Mouse (Mus musculus): ENCODE data around the gene Dgkz. TPM values are rescaled to one million over a fixed set of nuclear protein-coding genes. Genes with fewer than 3 reads are reported as not detected.

Dgkz gene
- polyA plus RNA-seq, 1 experiment from 2014 or later: 81.0 TPM

DNA sequence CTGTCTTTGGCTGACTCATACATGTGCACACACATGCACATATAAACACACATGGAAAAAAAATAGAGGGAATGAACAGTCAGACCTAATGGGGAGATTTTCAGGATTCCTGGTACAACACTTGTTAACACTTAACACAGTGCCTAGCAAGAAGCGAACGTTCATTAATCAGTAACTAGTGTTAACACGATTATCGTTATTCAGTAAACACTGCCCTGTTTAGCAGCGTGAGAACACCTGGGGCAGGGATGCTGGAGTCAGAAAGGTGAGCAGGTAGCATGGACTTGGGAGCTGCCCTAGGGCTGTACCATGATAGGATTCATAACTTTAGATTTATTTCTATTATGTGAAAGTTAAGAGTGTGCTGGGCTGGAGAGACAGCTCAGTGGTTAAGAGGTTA is 20.3 kb upstream of the Dgkz start:
- DNase-seq (ENCODE audit: low spot score): no peak

- no peak for DNase-seq (ENCODE audit: low spot score)
These were observed 17.7 kb upstream of the Dgkz start for GRCm38 (mm10) chr2:91993409-91993808.

DNA sequence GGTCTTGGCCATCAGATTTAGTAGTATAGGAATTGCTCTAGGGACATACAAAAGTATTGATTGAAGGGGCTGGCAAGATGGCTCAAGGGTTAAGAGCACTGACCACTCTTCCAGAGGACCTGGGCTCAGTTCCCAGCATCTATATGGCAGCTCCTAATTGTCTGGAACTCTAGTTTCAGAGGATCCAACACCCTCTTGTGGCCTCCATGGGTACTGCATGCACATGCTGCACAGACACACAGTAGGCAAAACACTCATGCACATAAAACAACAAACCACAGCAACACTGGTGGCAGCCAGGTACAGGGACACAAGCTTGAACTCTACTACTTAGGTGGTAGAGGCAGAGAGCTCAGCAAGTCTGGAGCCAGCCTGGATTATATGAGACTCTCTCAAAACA is 14.1 kb upstream of the Dgkz start:
- DNase-seq (ENCODE audit: low spot score): no peak

- peak; percentile 82 for DNase-seq (ENCODE audit: low spot score)
These were observed 11.9 kb upstream of the Dgkz start for GRCm38 (mm10) chr2:91987542-91987941.

- peak; percentile 46 for DNase-seq (ENCODE audit: low spot score)
These were observed 10.4 kb upstream of the Dgkz start for GRCm38 (mm10) chr2:91986071-91986470.

GRCm38 (mm10) chr2:91984906-91985525 is 9.4 kb upstream of the Dgkz start:
- peak; percentile 54 for DNase-seq (ENCODE audit: low spot score)

GRCm38 (mm10) chr2:91984439-91984838 is 8.8 kb upstream of the Dgkz start:
- peak; percentile 85 for DNase-seq (ENCODE audit: low spot score)

- DNase-seq (ENCODE audit: low spot score): no peak
These were observed 5.2 kb upstream of the Dgkz start for GRCm38 (mm10) chr2:91980830-91981229.

- DNase-seq (ENCODE audit: low spot score): no peak
These were observed 4.6 kb upstream of the Dgkz start for GRCm38 (mm10) chr2:91980245-91980644.

- no peak for DNase-seq (ENCODE audit: low spot score)
These were observed 2.9 kb upstream of the Dgkz start for GRCm38 (mm10) chr2:91978547-91978946.

DNA sequence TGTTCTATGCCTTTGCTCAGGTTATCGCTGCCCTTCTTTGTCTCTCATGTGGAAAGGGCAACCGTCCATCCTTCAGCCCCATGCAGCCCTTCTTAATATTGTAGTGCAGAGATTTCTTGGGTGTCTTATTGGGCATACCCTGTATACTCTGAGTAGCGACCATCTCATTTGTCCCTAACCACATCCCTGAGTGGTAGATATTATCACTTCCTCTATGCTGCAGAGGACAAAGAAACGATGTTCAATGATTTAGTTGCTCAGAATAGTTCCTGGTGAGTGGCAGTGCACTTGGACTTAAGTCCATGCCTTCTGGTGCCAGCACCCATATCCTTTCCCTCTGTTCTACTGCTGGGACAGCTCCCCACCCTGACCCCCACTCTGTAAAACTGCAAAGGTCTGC is 2.3 kb upstream of the Dgkz start:
- no peak for DNase-seq (ENCODE audit: low spot score)

DNA sequence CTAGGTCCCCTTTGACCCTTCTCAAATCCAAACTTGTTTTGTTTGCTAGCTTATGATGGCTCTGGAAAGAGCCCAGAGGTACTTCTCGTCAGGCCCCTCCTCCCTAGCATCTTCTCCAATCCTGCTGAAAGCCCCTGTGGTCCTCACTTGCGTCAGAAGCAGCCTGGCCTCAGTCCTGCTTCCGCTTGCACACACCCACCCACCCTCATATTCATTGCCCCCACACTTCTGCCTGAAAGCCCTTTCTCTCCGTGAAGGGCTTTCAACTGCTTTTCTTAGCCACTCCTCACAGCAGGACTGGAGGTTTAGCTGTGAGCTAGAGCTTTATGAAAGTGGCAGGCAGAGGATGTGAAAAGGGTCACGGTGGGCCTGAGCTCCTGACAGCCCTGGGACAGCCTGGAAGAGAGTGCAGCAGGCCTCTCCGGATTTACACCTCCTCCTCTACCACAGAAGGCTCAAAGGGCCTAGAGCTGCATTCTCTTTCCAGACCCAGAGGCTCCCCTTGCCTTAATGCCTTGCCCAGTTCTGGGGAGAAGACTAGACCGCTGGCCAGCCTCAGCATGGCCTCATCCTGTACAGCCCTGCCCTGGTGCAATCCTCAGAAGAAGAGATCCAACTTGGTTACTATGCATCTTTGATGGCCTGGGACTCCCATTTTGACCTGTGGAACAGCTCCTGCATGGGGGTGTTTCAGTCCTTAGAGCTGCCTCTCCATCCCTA is 2.1 kb downstream of the Dgkz start:
- no peak for DNase-seq (ENCODE audit: low spot score)

DNA sequence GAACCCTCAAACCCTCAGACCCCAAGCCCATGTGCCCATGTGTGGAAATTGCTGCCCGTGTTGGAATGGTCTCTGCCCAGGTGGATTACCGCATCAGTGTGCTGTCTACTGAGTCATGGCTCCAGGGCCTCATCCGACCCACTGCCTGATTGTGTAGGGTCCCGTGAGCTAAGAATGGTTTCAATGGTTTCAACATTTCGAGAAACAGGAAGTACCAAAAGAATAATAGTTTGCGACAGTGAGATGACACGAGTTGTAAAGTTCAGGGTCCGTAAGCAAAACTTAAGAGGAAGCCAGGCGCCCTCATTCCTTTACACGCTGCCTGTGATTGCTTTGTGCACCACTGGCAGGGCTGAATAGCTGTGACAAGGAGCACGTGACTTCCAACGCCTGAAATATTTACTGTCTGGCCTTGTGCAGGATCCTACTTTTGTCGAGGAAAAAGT is 3.5 kb downstream of the Dgkz start:
- peak; percentile 32 for DNase-seq (ENCODE audit: low spot score)

- DNase-seq (ENCODE audit: low spot score): no peak
These were observed 4.2 kb downstream of the Dgkz start for GRCm38 (mm10) chr2:91971231-91972097.

DNA sequence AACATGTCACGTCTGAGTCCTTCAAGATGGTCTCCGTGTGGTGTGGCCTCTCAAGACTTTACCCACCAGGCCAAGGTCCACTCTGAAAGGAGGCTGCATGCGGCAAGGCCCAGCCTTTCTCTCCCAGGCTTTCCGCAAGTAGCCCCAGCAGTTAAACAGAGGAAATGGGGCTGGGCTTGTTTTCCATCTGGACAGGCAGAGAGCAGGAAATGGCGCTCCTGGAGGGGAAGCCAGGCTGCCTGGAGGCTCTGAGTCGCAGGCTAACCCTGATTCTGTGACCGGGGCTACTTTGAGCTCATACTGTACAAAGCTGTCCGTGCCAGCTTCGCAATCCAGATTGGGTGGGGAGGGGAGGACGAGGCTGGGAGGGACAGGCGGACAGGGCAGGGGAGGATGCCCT is 7.7 kb downstream of the Dgkz start:
- DNase-seq (ENCODE audit: low spot score): no peak

- DNase-seq (ENCODE audit: low spot score): no peak
These were observed 9.3 kb downstream of the Dgkz start for GRCm38 (mm10) chr2:91966367-91966766.

DNA sequence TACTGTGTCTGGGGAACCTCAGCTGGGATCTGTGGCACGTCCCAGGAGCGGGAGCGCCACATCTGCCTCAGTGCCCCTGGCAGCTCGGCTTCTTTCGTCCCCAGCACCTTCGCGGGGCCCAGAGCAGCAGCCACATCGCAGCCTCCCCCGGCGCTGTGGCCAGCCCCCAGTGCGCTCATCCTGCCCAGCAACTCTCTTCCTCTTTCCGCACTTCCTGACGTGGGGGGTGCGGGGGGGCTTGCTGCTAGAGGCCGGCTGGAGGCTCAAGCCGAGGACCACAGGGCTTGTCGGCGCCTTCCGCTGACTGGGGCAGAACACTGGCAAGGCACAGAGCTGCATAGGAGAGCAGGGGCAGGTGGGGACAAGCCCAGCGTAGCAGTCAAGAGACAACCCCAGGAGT is 10.2 kb downstream of the Dgkz start:
- DNase-seq (ENCODE audit: low spot score): peak; percentile 41

DNA sequence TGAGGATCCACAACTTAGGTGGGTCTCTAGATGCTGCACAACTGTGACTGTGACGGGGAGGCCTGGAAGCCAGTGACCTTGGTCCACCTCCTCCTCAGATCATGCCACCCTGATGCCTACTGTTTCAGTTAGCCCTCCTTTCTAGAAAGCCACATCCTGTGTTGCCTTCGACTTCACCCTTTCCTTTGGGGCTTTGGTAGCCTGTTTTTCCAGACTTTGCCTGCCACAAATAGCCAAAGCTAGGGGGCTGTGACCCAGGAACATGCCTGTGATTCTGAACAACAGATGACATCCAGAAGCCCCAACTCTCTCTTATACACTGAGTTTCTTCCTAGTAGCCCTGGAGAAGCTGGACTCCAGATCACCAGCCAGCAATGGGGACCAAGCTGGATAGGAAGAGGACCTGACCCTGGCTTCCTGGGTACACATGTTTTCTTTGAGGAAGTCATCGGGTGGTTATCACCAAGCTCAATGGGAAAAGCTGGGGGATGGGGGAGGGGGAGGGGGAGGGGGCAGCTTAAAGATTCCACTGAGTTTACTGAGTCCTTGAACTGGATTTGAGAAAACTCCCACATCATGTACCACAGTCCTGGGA is 11.0 kb downstream of the Dgkz start:
- DNase-seq (ENCODE audit: low spot score): peak; percentile 27

DNA sequence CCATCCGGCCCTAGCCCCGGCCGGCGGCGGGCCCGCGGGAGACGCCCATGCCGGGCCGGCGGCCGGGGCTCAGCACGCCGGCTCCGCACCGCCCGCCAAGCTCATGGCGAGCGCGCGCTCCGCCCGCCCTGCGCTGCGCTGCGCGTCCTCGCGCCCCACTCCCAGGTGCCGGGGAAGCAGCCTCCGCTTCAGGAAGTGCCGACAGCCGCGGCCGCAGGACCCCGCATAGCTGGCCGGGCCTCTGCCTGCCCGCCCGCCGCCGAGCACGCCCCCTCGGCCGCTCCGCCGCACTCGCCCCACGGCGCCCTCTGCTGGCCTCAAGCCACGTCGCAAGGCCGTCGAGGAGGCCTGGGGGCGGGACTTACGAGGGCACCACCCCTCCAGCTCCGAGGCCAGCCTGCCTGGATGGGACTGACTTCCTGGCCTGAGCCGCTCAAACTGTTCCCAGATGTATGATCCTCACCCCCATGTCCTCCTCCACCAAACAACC is 12.2 kb downstream of the Dgkz start:
- DNase-seq (ENCODE audit: low spot score): peak; percentile 94

DNA sequence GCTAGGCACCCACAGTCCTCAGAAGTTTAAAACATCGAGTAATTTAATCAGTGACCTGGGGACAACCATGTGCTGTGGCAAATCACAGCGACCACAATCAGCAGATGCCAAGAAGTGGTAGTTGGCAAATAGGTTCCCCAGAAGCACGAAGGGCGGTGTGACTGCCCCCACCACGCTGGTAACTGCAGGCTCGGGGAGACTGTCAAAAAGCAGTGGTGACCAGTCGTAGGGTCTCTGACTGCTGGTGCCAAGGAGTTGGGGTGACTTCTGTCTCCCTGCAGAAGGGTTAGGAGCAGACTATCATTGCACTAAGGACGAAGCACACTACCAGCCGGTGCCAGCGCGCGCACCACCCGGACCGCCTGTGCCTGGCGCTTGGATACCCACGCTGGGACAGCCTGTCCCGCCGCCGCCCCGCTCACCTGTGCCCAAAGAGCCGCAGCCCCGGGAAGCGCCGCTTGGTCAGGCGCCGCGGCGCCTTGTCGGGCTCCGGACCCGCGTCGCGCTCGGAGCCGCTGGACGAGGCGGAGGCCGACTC is 12.7 kb downstream of the Dgkz start:
- DNase-seq (ENCODE audit: low spot score): no peak
